ENCODE assay signal across 8 mouse cellular contexts in the genomic region with DNA sequence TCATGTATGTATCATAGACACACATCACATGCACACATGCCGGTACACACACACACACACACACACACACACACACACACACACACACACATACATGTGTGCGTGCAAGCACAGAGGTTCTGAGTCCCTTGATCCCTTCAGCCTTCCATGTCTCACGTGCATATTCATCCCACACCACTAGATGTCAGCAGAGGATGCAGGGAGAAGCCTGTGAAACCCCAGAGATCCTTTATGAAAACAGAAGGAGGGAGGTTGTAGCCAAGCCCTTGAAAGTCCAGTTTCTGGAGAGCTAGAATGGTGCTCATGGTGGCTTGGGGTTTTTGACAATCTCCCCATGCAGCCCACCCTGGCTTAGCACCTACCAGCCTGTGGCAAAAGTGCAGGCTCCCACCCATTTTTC.
A peak's percentile ranks its signal among the peaks of the same experiment; 100 is the strongest.
DNase-seq lines count a peak whose midpoint lies in the region; ATAC-seq and TF ChIP-seq lines count a peak whose summit lies in the region.
"Not testable (repeated sequence)": the region's sequence is repeated elsewhere in the genome, so short reads cannot be mapped to it uniquely, and the experiment has no call there.

No protein-coding gene starts in this region.

- not testable (repeated sequence) for H3K36me3 ChIP-seq in midbrain, embryonic 10.5 days

- not testable (repeated sequence) for H3K4me1 ChIP-seq in midbrain, embryonic 10.5 days

- H3K4me3 ChIP-seq in left cerebral cortex, adult 2 months; midbrain, embryonic 10.5 days: not testable (repeated sequence)

- TF ChIP-seq CTCF in left cerebral cortex, adult 2 months (IDR thresholded peaks at IDR 0.05): peak; percentile 55

- not testable (repeated sequence) for H3K9me3 ChIP-seq in midbrain, embryonic 10.5 days (replicated peaks)

- peak; percentile 67 for ATAC-seq in common myeloid progenitor, adult 5-6 weeks (replicated peaks; ENCODE audit: low read depth, poor library complexity, severe bottlenecking)
- ATAC-seq in inflammation-experienced regulatory T-cells, adult 6 months: peak; percentile 94

- intact Hi-C loops in left cerebral cortex, adult 2 months (cut with DNase I): not testable (repeated sequence)

- WGBS in midbrain, embryonic 10.5 days: 41% methylated on average over 3 of the region's 3 CpGs

- not testable (repeated sequence) for H3K27ac ChIP-seq in left cerebral cortex, adult 2 months; midbrain, embryonic 10.5 days (replicated peaks)

- H3K27me3 ChIP-seq in midbrain, embryonic 10.5 days (ENCODE audit: low read depth, poor library complexity, severe bottlenecking): not testable (repeated sequence)

- DNase-seq in adipocyte (ENCODE audit: low spot score): peak; percentile 51
- DNase-seq in gastrocnemius, adult 8-10 months (ENCODE audit: low spot score in 2 of 2): peak; percentile 57 to 66
- peak; percentile 75 to 82 for DNase-seq in left cerebral cortex, adult 2 months (ENCODE audit: extremely low spot score in 1 of 2, low spot score in 2 of 2)
- peak; percentile 15 for DNase-seq in midbrain, embryonic 10.5 days (ENCODE audit: low spot score)
- peak; percentile 78 for DNase-seq in right cerebral cortex, postnatal 25 days
- DNase-seq in urinary bladder, postnatal 4 days (ENCODE audit: low spot score in 2 of 2): peak; percentile 53 to 79

Comparison
In these comparisons a context has a peak if more than half of its experiments do, and no peak if none do; other contexts are left out.
1. DNase-seq: peak in every context shown above with its lines; median percentile 78 in left cerebral cortex, adult 2 months; 78 in right cerebral cortex, postnatal 25 days; 66 in urinary bladder, postnatal 4 days; 62 in gastrocnemius, adult 8-10 months; 51 in adipocyte; 15 in midbrain, embryonic 10.5 days.